Mouse (Mus musculus): ENCODE measurements at regions not wholly inside any gene's neighbourhood (a gene's known extent, or its start where the extent isn't known, plus 50 kb on each side); places are given as distances from the start of the nearest gene placed in this dataset.
A peak's percentile ranks its signal among the peaks of the same experiment; 100 is the strongest.

DNA sequence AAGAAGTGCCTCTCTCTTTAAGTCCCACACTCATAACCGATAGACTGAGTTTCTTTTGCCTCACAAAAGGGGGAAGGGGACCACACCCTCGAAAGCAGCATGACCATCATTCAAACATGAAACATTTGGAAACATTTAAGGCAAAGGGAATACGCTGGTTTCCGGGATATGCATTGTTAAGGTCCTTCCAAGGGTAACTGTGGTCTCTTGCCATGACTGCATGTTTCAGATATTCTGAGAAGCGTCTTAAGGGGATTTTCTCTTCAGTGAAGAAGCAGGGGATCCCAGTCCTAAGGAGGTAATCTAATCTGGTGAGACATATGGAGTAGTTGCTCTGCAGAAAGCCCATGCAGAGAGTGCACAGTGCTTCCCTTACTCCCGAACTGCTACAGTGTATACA is 258.8 kb downstream of the Mreg start:
- H3K27me3 ChIP-seq (ENCODE audit: insufficient read depth, low read length), result no peaks in the 10 kb centered on the region
- no peaks in the 10 kb centered on the region for H3K4me1 ChIP-seq (ENCODE audit: insufficient read depth)
- H3K9me3 ChIP-seq (ENCODE audit: low read depth, low read length), result no peaks in the 10 kb centered on the region
- no peak for TF ChIP-seq CTCF (IDR thresholded peaks at IDR 0.05; ENCODE audit: low read depth)
- WGBS, result 56% methylated on average over 6 of the region's 6 CpGs
- no peak overlapping the region for H3K27ac ChIP-seq (ENCODE audit: low read depth)
- H3K4me3 ChIP-seq (ENCODE audit: low read depth, low read length), result no peak overlapping the region
- no peak overlapping the region for H3K9ac ChIP-seq
- H3K4me2 ChIP-seq, result no peak overlapping the region
- H3K36me3 ChIP-seq (ENCODE audit: insufficient read depth), result no peaks in the 10 kb centered on the region
- DNase-seq, result no peak
- no peak for ATAC-seq (ENCODE audit: insufficient read depth)

DNA sequence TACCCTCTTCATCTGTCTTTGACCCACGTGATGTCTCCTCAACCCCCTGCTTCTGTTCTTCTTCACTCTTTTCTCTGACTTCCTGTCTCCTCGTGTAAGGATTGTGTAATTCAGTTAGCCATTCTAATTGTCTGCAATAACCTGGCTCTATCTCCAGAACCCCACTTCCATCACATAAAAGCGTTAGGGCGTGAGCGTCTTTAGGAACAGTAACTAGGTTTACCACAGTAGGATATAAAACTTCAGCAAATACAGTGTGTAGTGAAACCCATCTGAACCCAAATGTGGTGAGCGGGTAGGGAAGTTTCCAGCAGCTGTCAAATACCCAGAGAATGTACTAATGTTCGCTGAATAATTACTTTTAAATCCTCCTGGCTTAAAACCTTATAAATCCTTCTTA is 262.6 kb downstream of the Mreg start:
- H3K9me3 ChIP-seq (ENCODE audit: low read depth, low read length), result no peaks in the 10 kb centered on the region
- H3K36me3 ChIP-seq (ENCODE audit: insufficient read depth), result no peaks in the 10 kb centered on the region
- DNase-seq (no peak), ATAC-seq (ENCODE audit: insufficient read depth) (no peak)
- H3K4me1 ChIP-seq (ENCODE audit: insufficient read depth), result 0 out of 2 replicates have a peak, but pooled peaks cover 2% of the 10 kb centered on the region
- H3K27ac ChIP-seq (ENCODE audit: low read depth), result no peak overlapping the region
- no peak overlapping the region for H3K4me2 ChIP-seq
- TF ChIP-seq CTCF (IDR thresholded peaks at IDR 0.05; ENCODE audit: low read depth), result no peak
- H3K9ac ChIP-seq, result no peak overlapping the region
- WGBS, result 79% methylated on average over 7 of the region's 7 CpGs
- no peaks in the 10 kb centered on the region for H3K27me3 ChIP-seq (ENCODE audit: insufficient read depth, low read length)
- no peak overlapping the region for H3K4me3 ChIP-seq (ENCODE audit: low read depth, low read length)

DNA sequence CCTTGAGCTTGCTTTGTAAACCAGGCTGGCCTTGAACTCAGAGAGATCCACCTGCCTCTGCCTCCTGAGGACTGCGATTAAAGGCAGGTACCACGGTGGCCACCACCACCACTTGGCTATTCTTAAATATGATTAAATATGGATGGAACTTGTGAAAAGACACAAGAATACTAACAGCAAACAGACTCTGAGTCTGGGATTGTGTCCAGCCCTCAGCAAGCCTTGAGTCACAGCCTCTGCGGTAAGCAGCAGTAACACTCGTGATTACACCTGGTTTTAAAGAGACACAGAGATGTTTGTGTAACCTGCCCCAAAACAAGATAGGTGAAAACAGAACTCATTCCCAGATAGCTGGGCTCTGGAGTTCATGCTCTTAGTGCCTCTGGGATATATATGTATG is 263.4 kb downstream of the Mreg start:
- 91% methylated on average over 4 of the region's 4 CpGs for WGBS
- Histone ChIP-seq H3K9ac (no peak overlapping the region), H3K4me2 (no peak overlapping the region), H3K4me1 (ENCODE audit: insufficient read depth) (0 out of 2 replicates have a peak, but pooled peaks cover 2% of the 10 kb centered on the region), H3K4me3 (ENCODE audit: low read depth, low read length) (no peak overlapping the region), H3K27me3 (ENCODE audit: insufficient read depth, low read length) (no peaks in the 10 kb centered on the region), H3K27ac (ENCODE audit: low read depth) (no peak overlapping the region), H3K36me3 (ENCODE audit: insufficient read depth) (no peaks in the 10 kb centered on the region), H3K9me3 (ENCODE audit: low read depth, low read length) (no peaks in the 10 kb centered on the region)
- no peak for TF ChIP-seq CTCF (IDR thresholded peaks at IDR 0.05; ENCODE audit: low read depth)
- DNase-seq (no peak), ATAC-seq (ENCODE audit: insufficient read depth) (no peak)

DNA sequence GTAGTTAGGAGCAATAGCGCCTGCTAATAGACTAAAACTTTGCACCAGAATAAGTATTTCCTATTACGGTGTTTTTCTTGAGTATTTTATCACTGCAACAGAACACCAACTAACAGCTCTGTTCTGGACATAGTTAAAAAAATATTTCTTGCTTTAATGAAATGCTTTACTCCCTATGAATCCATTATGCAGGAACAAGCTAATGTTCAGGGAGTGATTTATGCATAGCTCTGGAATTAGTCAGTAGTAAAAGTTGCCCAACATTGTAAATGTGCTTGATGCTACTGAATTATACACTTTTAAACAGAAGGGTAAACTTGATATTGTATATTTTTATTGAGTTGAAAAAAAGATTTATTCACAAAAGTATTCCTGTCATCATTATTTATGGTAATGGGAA is 264.6 kb downstream of the Mreg start:
- 95% methylated on average over 2 of the region's 2 CpGs for WGBS
- Histone ChIP-seq H3K9me3 (ENCODE audit: low read depth, low read length) (no peaks in the 10 kb centered on the region), H3K36me3 (ENCODE audit: insufficient read depth) (no peaks in the 10 kb centered on the region), H3K4me2 (no peak overlapping the region), H3K4me1 (ENCODE audit: insufficient read depth) (0 out of 2 replicates have a peak, but pooled peaks cover 2% of the 10 kb centered on the region), H3K27ac (ENCODE audit: low read depth) (no peak overlapping the region), H3K27me3 (ENCODE audit: insufficient read depth, low read length) (no peaks in the 10 kb centered on the region), H3K9ac (no peak overlapping the region), H3K4me3 (ENCODE audit: low read depth, low read length) (no peak overlapping the region)
- no peak for TF ChIP-seq CTCF (IDR thresholded peaks at IDR 0.05; ENCODE audit: low read depth)
- no peak for ATAC-seq (ENCODE audit: insufficient read depth)
- no peak for DNase-seq

DNA sequence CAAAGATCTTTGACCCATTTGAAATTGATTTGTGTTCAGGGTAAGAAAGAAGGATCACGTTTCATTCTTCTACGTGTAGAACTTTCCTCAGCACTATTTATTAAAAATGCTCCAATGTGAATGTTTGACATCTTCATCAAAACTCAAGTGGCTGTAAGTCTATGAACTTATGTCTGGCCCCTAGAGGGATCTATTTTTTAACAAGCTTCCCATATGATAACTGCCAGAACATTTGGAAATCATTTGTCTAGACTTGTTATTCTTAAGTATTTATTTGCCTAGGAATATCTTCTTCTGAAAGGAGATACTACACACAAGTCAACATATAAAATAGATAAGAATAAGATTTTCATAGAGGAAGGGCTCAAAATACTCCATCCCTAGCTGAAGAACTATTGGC is 265.2 kb downstream of the Mreg start:
- Histone ChIP-seq H3K9me3 (ENCODE audit: low read depth, low read length) (no peaks in the 10 kb centered on the region), H3K27me3 (ENCODE audit: insufficient read depth, low read length) (no peaks in the 10 kb centered on the region), H3K36me3 (ENCODE audit: insufficient read depth) (no peaks in the 10 kb centered on the region), H3K9ac (no peak overlapping the region), H3K4me2 (no peak overlapping the region), H3K4me3 (ENCODE audit: low read depth, low read length) (no peak overlapping the region), H3K4me1 (ENCODE audit: insufficient read depth) (0 out of 2 replicates have a peak, but pooled peaks cover 2% of the 10 kb centered on the region), H3K27ac (ENCODE audit: low read depth) (no peak overlapping the region)
- ATAC-seq (ENCODE audit: insufficient read depth) (no peak), DNase-seq (no peak)
- WGBS, result 34% methylated on average over 2 of the region's 2 CpGs
- TF ChIP-seq CTCF (IDR thresholded peaks at IDR 0.05; ENCODE audit: low read depth), result no peak

DNA sequence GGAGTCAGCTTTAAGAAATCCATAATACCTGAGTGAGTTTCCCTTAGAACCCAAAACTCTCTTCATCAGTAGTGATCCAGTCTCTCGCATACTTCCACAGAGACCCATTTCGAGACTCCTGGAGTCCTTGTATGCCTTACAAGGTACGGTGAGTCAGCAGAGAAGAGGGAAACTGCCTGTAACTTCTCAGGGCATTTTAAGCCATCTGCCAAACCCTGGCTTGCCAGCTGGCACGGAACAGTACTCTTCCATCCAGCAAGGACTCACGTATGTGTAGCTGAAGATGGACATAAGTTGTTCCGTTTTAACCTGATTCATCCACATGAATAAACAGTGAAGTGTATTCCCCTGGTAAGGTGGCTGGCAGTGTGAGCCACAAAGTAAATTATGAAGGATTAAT is 267.0 kb downstream of the Mreg start:
- Histone ChIP-seq H3K27me3 (ENCODE audit: insufficient read depth, low read length) (no peaks in the 10 kb centered on the region), H3K4me3 (ENCODE audit: low read depth, low read length) (no peak overlapping the region), H3K9ac (no peak overlapping the region), H3K4me2 (no peak overlapping the region), H3K9me3 (ENCODE audit: low read depth, low read length) (no peaks in the 10 kb centered on the region), H3K4me1 (ENCODE audit: insufficient read depth) (0 out of 2 replicates have a peak, but pooled peaks cover 9% of the 10 kb centered on the region), H3K36me3 (ENCODE audit: insufficient read depth) (no peaks in the 10 kb centered on the region), H3K27ac (ENCODE audit: low read depth) (no peak overlapping the region)
- ATAC-seq (ENCODE audit: insufficient read depth) (no peak), DNase-seq (no peak)
- 77% methylated on average over 6 of the region's 6 CpGs for WGBS
- TF ChIP-seq CTCF (IDR thresholded peaks at IDR 0.05; ENCODE audit: low read depth), result no peak

DNA sequence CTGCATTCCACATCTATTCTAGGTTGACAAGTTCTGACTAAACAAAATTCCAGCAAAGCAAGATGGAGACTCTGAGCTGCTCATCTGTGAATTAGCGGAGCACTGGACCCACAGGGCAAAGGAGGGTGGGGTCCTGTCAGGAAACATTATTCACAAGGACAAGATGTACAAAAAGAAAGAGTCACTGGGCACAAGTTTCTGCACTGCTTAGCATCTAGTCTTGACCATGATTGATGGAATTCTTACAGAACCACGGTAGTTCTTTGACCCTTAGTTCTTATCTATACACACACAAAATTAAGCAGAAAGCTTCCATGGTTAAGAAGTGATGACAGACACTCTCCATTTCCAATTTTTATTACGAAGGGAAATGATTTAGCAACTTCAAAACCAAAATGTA is 267.6 kb downstream of the Mreg start:
- DNase-seq, result no peak
- Histone ChIP-seq H3K9ac (no peak overlapping the region), H3K4me3 (ENCODE audit: low read depth, low read length) (no peak overlapping the region), H3K4me2 (no peak overlapping the region), H3K36me3 (ENCODE audit: insufficient read depth) (no peaks in the 10 kb centered on the region), H3K27me3 (ENCODE audit: insufficient read depth, low read length) (no peaks in the 10 kb centered on the region), H3K9me3 (ENCODE audit: low read depth, low read length) (no peaks in the 10 kb centered on the region), H3K27ac (ENCODE audit: low read depth) (no peak overlapping the region), H3K4me1 (ENCODE audit: insufficient read depth) (0 out of 2 replicates have a peak, but pooled peaks cover 9% of the 10 kb centered on the region)
- 30% methylated on average over 3 of the region's 3 CpGs for WGBS
- no peak for ATAC-seq (ENCODE audit: insufficient read depth)
- TF ChIP-seq CTCF (IDR thresholded peaks at IDR 0.05; ENCODE audit: low read depth), result no peak

DNA sequence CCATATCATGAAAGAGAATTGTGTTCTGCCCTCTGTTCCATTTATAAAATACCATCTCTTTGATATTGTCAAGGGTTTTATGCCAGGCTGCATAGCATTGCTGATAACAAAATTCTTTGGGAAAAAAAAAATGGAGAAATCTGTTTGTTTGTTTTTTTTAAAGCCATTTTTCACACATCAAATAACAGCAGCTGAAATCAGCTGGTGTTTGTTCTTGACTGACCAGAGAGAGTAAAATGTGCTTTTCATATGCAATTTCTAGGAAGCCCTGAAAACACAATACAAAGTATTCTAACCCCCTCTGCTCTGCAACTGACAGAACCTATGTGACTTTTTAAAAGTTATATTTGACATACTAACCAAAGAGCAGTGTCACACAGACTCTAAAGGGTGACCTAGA is 270.0 kb downstream of the Mreg start:
- Histone ChIP-seq H3K4me3 (ENCODE audit: low read depth, low read length) (no peak overlapping the region), H3K9ac (no peak overlapping the region), H3K36me3 (ENCODE audit: insufficient read depth) (no peaks in the 10 kb centered on the region), H3K4me1 (ENCODE audit: insufficient read depth) (0 out of 2 replicates have a peak, but pooled peaks cover 15% of the 10 kb centered on the region), H3K27me3 (ENCODE audit: insufficient read depth, low read length) (no peaks in the 10 kb centered on the region), H3K9me3 (ENCODE audit: low read depth, low read length) (no peaks in the 10 kb centered on the region), H3K27ac (ENCODE audit: low read depth) (no peak overlapping the region), H3K4me2 (no peak overlapping the region)
- no peak for TF ChIP-seq CTCF (IDR thresholded peaks at IDR 0.05; ENCODE audit: low read depth)
- DNase-seq, result peak; percentile 74
- ATAC-seq (ENCODE audit: insufficient read depth), result 0 out of 2 replicates have a peak, but pooled peaks have one; percentile 11

All from lung, embryonic 14.5 days (tissue).